Mouse (Mus musculus): ENCODE results near the gene Tmem136. TPM values are rescaled to one million over a fixed set of nuclear protein-coding genes. Genes with fewer than 3 reads are reported as not detected.

Gene Tmem136
- polyA plus RNA-seq, 1 experiment = 0.07 TPM

- H3ac ChIP-seq (ENCODE audit: control insufficient read depth, insufficient read length) = no peak overlapping the region
- H3K4me3 ChIP-seq = no peak overlapping the region
- no peaks in the 10 kb centered on the region for H3K27me3 ChIP-seq (ENCODE audit: control insufficient read depth, insufficient read depth, insufficient read length)
- no peaks in the 10 kb centered on the region for H3K36me3 ChIP-seq (ENCODE audit: control insufficient read depth, insufficient read depth)
- TF ChIP-seq SRF (IDR thresholded peaks at IDR 0.05; ENCODE audit: control insufficient read depth, insufficient read length, low read depth) (no peak), MYOD1 (IDR thresholded peaks at IDR 0.05; ENCODE audit: control insufficient read depth in 1 of 3, insufficient read length in 2 of 3, low read depth in 2 of 3) (no peak), TCF3 (IDR thresholded peaks at IDR 0.05; ENCODE audit: insufficient read length, low read depth) (no peak), E2F4 (IDR thresholded peaks at IDR 0.05; ENCODE audit: insufficient read depth) (no peak)
- no peak overlapping the region for H3K4me2 ChIP-seq (ENCODE audit: low read depth)
- H3K79me2 ChIP-seq (ENCODE audit: control insufficient read depth, insufficient read depth) = peaks cover 96% of the 10 kb centered on the region
Observed at GRCm38 (mm10) chr9:43093803-43094202, 22.6 kb downstream of the Tmem136 start.

GRCm38 (mm10) chr9:43085686-43086285, 30.6 kb downstream of the Tmem136 start:
- TF ChIP-seq CEBPB (IDR thresholded peaks at IDR 0.05; ENCODE audit: insufficient read depth, poor library complexity, severe bottlenecking) (no peak), POLR2A (IDR thresholded peaks at IDR 0.05; ENCODE audit: insufficient read length, low read depth) (no peak), POLR2AphosphoS2 (IDR thresholded peaks at IDR 0.05; ENCODE audit: insufficient read length, low read depth) (no peak)
- no peak overlapping the region for H3K4me2 ChIP-seq (ENCODE audit: low read depth)
- no peaks in the 10 kb centered on the region for H3K27me3 ChIP-seq (ENCODE audit: control insufficient read depth, insufficient read depth, insufficient read length)
- peaks cover 4% of the 10 kb centered on the region for H3K36me3 ChIP-seq (ENCODE audit: control insufficient read depth, insufficient read depth)
- H3K79me2 ChIP-seq (ENCODE audit: control insufficient read depth, insufficient read depth) = peaks cover 95% of the 10 kb centered on the region
- H3K4me3 ChIP-seq = no peak overlapping the region
- H3ac ChIP-seq (ENCODE audit: control insufficient read depth, insufficient read length) = no peak overlapping the region

- H3K4me3 ChIP-seq = no peak overlapping the region
- TF ChIP-seq E2F4 (IDR thresholded peaks at IDR 0.05; ENCODE audit: insufficient read depth) (no peak), REST (IDR thresholded peaks at IDR 0.05; ENCODE audit: insufficient read depth, insufficient read length) (no peak), MYOD1 (IDR thresholded peaks at IDR 0.05; ENCODE audit: control insufficient read depth in 1 of 3, insufficient read length in 2 of 3, low read depth in 2 of 3) (no peak), USF1 (IDR thresholded peaks at IDR 0.05; ENCODE audit: low read depth) (no peak)
- no peak overlapping the region for H3ac ChIP-seq (ENCODE audit: control insufficient read depth, insufficient read length)
- H3K79me2 ChIP-seq (ENCODE audit: control insufficient read depth, insufficient read depth) = peaks cover 95% of the 10 kb centered on the region
- no peaks in the 10 kb centered on the region for H3K27me3 ChIP-seq (ENCODE audit: control insufficient read depth, insufficient read depth, insufficient read length)
- H3K4me2 ChIP-seq (ENCODE audit: low read depth) = no peak overlapping the region
- peaks cover 4% of the 10 kb centered on the region for H3K36me3 ChIP-seq (ENCODE audit: control insufficient read depth, insufficient read depth)
Observed at GRCm38 (mm10) chr9:43084496-43085362, 31.6 kb downstream of the Tmem136 start.

GRCm38 (mm10) chr9:43083441-43084055, 32.8 kb downstream of the Tmem136 start:
- no peak overlapping the region for H3K4me3 ChIP-seq
- no peak overlapping the region for H3K4me2 ChIP-seq (ENCODE audit: low read depth)
- H3K36me3 ChIP-seq (ENCODE audit: control insufficient read depth, insufficient read depth) = peaks cover 4% of the 10 kb centered on the region
- TF ChIP-seq MYOD1 (IDR thresholded peaks at IDR 0.05; ENCODE audit: control insufficient read depth in 1 of 3, insufficient read length in 2 of 3, low read depth in 2 of 3) (no peak), E2F4 (IDR thresholded peaks at IDR 0.05; ENCODE audit: insufficient read depth) (no peak), TCF3 (IDR thresholded peaks at IDR 0.05; ENCODE audit: insufficient read length, low read depth) (no peak), REST (IDR thresholded peaks at IDR 0.05; ENCODE audit: insufficient read depth, insufficient read length) (no peak), SRF (IDR thresholded peaks at IDR 0.05; ENCODE audit: control insufficient read depth, insufficient read length, low read depth) (no peak), CEBPB (IDR thresholded peaks at IDR 0.05; ENCODE audit: insufficient read depth, poor library complexity, severe bottlenecking) (no peak), MAX (IDR thresholded peaks at IDR 0.05; ENCODE audit: low read depth) (no peak), TCF12 (IDR thresholded peaks at IDR 0.05; ENCODE audit: insufficient read depth, poor library complexity, severe bottlenecking) (no peak), MYOG (IDR thresholded peaks at IDR 0.05; ENCODE audit: control insufficient read depth in 1 of 3, insufficient read depth in 1 of 3, insufficient read length in 2 of 3, low read depth in 2 of 3) (no peak), USF1 (IDR thresholded peaks at IDR 0.05; ENCODE audit: low read depth) (no peak), POLR2A (IDR thresholded peaks at IDR 0.05; ENCODE audit: insufficient read length, low read depth) (no peak), POLR2AphosphoS2 (IDR thresholded peaks at IDR 0.05; ENCODE audit: insufficient read length, low read depth) (no peak)
- H3ac ChIP-seq (ENCODE audit: control insufficient read depth, insufficient read length) = no peak overlapping the region
- no peaks in the 10 kb centered on the region for H3K27me3 ChIP-seq (ENCODE audit: control insufficient read depth, insufficient read depth, insufficient read length)
- peaks cover 95% of the 10 kb centered on the region for H3K79me2 ChIP-seq (ENCODE audit: control insufficient read depth, insufficient read depth)

GRCm38 (mm10) chr9:43078711-43079110, 37.7 kb downstream of the Tmem136 start:
- no peak overlapping the region for H3ac ChIP-seq (ENCODE audit: control insufficient read depth, insufficient read length)
- H3K36me3 ChIP-seq (ENCODE audit: control insufficient read depth, insufficient read depth) = peaks cover 4% of the 10 kb centered on the region
- no peak for TF ChIP-seq POLR2AphosphoS2 (IDR thresholded peaks at IDR 0.05; ENCODE audit: insufficient read length, low read depth)
- TF ChIP-seq USF1 (IDR thresholded peaks at IDR 0.05; ENCODE audit: low read depth) = no peak
- TF ChIP-seq POLR2A (IDR thresholded peaks at IDR 0.05; ENCODE audit: insufficient read length, low read depth) = no peak
- TF ChIP-seq TCF3 (IDR thresholded peaks at IDR 0.05; ENCODE audit: insufficient read length, low read depth) = no peak
- no peak for TF ChIP-seq TCF12 (IDR thresholded peaks at IDR 0.05; ENCODE audit: insufficient read depth, poor library complexity, severe bottlenecking)
- TF ChIP-seq MYOD1 (IDR thresholded peaks at IDR 0.05; ENCODE audit: control insufficient read depth in 1 of 3, insufficient read length in 2 of 3, low read depth in 2 of 3) = no peak
- TF ChIP-seq REST (IDR thresholded peaks at IDR 0.05; ENCODE audit: insufficient read depth, insufficient read length) = no peak
- no peak for TF ChIP-seq E2F4 (IDR thresholded peaks at IDR 0.05; ENCODE audit: insufficient read depth)
- no peak for TF ChIP-seq CEBPB (IDR thresholded peaks at IDR 0.05; ENCODE audit: insufficient read depth, poor library complexity, severe bottlenecking)
- TF ChIP-seq MYOG (IDR thresholded peaks at IDR 0.05; ENCODE audit: control insufficient read depth in 1 of 3, insufficient read depth in 1 of 3, insufficient read length in 2 of 3, low read depth in 2 of 3) = no peak
- H3K27me3 ChIP-seq (ENCODE audit: control insufficient read depth, insufficient read depth, insufficient read length) = no peaks in the 10 kb centered on the region
- H3K4me2 ChIP-seq (ENCODE audit: low read depth) = no peak overlapping the region
- peaks cover 99% of the 10 kb centered on the region for H3K79me2 ChIP-seq (ENCODE audit: control insufficient read depth, insufficient read depth)
- H3K4me3 ChIP-seq = no peak overlapping the region

All from myocyte (in vitro differentiated cells).